Mouse (Mus musculus) skeletal muscle tissue, adult 2 months (tissue): Measurements from ENCODE around the gene Atcay.
"Not testable (repeated sequence)": the region's sequence is repeated elsewhere in the genome, so short reads cannot be mapped to it uniquely, and the experiment has no call there.

Source experiments
- DNase-seq: peaks from one replicate; pipeline ENCODE4 v3.0.0-alpha.2; 2012; ENCODE audit warnings: low read depth, low spot score

The Atcay gene

GRCm38 (mm10) chr10:81200605-81201287, 29.9 kb downstream of the Atcay start:
- DNase-seq = no peak

GRCm38 (mm10) chr10:81200141-81200540, 30.5 kb downstream of the Atcay start:
- DNase-seq = no peak

- no peak for DNase-seq
Observed at GRCm38 (mm10) chr10:81198990-81199389, 31.6 kb downstream of the Atcay start.

- DNase-seq = peak; percentile 60
Observed at GRCm38 (mm10) chr10:81198230-81198629, 32.4 kb downstream of the Atcay start.

GRCm38 (mm10) chr10:81197305-81197704, 33.3 kb downstream of the Atcay start:
- DNase-seq = peak; percentile 72

GRCm38 (mm10) chr10:81196470-81197065, 34.1 kb downstream of the Atcay start:
- DNase-seq = peak; percentile 76

- peak; percentile 96 for DNase-seq
Observed at GRCm38 (mm10) chr10:81195300-81195699, 35.3 kb downstream of the Atcay start.

GRCm38 (mm10) chr10:81193991-81194774, 36.5 kb downstream of the Atcay start:
- DNase-seq = peak; percentile 98

- DNase-seq = peak; percentile 85
Observed at GRCm38 (mm10) chr10:81192968-81193501, 37.6 kb downstream of the Atcay start.

GRCm38 (mm10) chr10:81192270-81192967, 38.2 kb downstream of the Atcay start:
- DNase-seq = peak; percentile 92

GRCm38 (mm10) chr10:81191342-81191982, 39.2 kb downstream of the Atcay start:
- DNase-seq = no peak

- DNase-seq = no peak
Observed at GRCm38 (mm10) chr10:81190912-81191321, 39.7 kb downstream of the Atcay start.

- no peak for DNase-seq
Observed at GRCm38 (mm10) chr10:81190236-81190911, 40.3 kb downstream of the Atcay start.

GRCm38 (mm10) chr10:81189821-81190220, 40.8 kb downstream of the Atcay start:
- no peak for DNase-seq

GRCm38 (mm10) chr10:81187161-81187560, 43.5 kb downstream of the Atcay start:
- no peak for DNase-seq

- DNase-seq = no peak
Observed at GRCm38 (mm10) chr10:81184765-81185164, 45.9 kb downstream of the Atcay start.

- DNase-seq = no peak
Observed at GRCm38 (mm10) chr10:81183805-81184204, 46.8 kb downstream of the Atcay start, which contains the start of gene 4930442H23Rik. 4930442H23Rik (minus strand) TSS chr10:81183849.

- peak; percentile 99 for DNase-seq
Observed at GRCm38 (mm10) chr10:81182336-81183333, 48.0 kb downstream of the Atcay start, which contains the start of gene Dapk3. Dapk3 (plus strand) TSS chr10:81183005.

- not testable (repeated sequence) for DNase-seq
Observed at GRCm38 (mm10) chr10:81181860-81182259, 48.8 kb downstream of the Atcay start.
